Mouse (Mus musculus): ENCODE measurements at regions not wholly inside any gene's neighbourhood (a gene's known extent, or its start where the extent isn't known, plus 50 kb on each side); places are given as distances from the start of the nearest gene placed in this dataset. TPM values are rescaled to one million over a fixed set of nuclear protein-coding genes. Genes with fewer than 3 reads are reported as not detected.

- no peak overlapping the region for H3K4me2 ChIP-seq (replicated peaks; ENCODE audit: low read depth, low read length)
- 90% methylated on average over 10 of the region's 10 CpGs for WGBS
- H3K4me1 ChIP-seq (ENCODE audit: control insufficient read depth, insufficient read depth, low read length): no peaks in the 10 kb centered on the region
- no peak overlapping the region for H3K9ac ChIP-seq (ENCODE audit: low read depth, low read length)
- no peaks in the 10 kb centered on the region for H3K36me3 ChIP-seq (ENCODE audit: control insufficient read depth, insufficient read depth, low read length)
- H3K4me3 ChIP-seq (ENCODE audit: low read length): no peak overlapping the region
- H3K27ac ChIP-seq (ENCODE audit: low read depth, low read length): no peak overlapping the region
- no peaks in the 10 kb centered on the region for H3K9me3 ChIP-seq (ENCODE audit: control insufficient read depth, low read length)
- H3K27me3 ChIP-seq (ENCODE audit: control insufficient read depth, insufficient read depth, low read length): no peaks in the 10 kb centered on the region
- ATAC-seq (ENCODE audit: low FRiP score, low TSS enrichment): no peak
Measured at GRCm38 (mm10) chr4:137104447-137105044, 55.9 kb upstream of the Zbtb40 start.

- H3K4me1 ChIP-seq (ENCODE audit: control insufficient read depth, insufficient read depth, low read length): no peaks in the 10 kb centered on the region
- ATAC-seq (ENCODE audit: low FRiP score, low TSS enrichment): no peak
- H3K27ac ChIP-seq (ENCODE audit: low read depth, low read length): no peak overlapping the region
- H3K9me3 ChIP-seq (ENCODE audit: control insufficient read depth, low read length): no peaks in the 10 kb centered on the region
- WGBS: 81% methylated on average over 12 of the region's 12 CpGs
- no peak overlapping the region for H3K4me2 ChIP-seq (replicated peaks; ENCODE audit: low read depth, low read length)
- H3K27me3 ChIP-seq (ENCODE audit: control insufficient read depth, insufficient read depth, low read length): peaks cover 3% of the 10 kb centered on the region; the same call in 1 of the 2 replicates
- no peaks in the 10 kb centered on the region for H3K36me3 ChIP-seq (ENCODE audit: control insufficient read depth, insufficient read depth, low read length)
- no peak overlapping the region for H3K9ac ChIP-seq (ENCODE audit: low read depth, low read length)
- no peak overlapping the region for H3K4me3 ChIP-seq (ENCODE audit: low read length)
Measured at GRCm38 (mm10) chr4:137101169-137101568, 52.6 kb upstream of the Zbtb40 start.

GRCm38 (mm10) chr4:137100756-137101155 is 52.2 kb upstream of the Zbtb40 start:
- ATAC-seq (ENCODE audit: low FRiP score, low TSS enrichment): no peak
- Histone ChIP-seq H3K4me1 (ENCODE audit: control insufficient read depth, insufficient read depth, low read length) (no peaks in the 10 kb centered on the region), H3K4me3 (ENCODE audit: low read length) (no peak overlapping the region), H3K4me2 (replicated peaks; ENCODE audit: low read depth, low read length) (no peak overlapping the region), H3K27me3 (ENCODE audit: control insufficient read depth, insufficient read depth, low read length) (peaks cover 3% of the 10 kb centered on the region; the same call in 1 of the 2 replicates), H3K36me3 (ENCODE audit: control insufficient read depth, insufficient read depth, low read length) (no peaks in the 10 kb centered on the region), H3K9ac (ENCODE audit: low read depth, low read length) (no peak overlapping the region), H3K9me3 (ENCODE audit: control insufficient read depth, low read length) (no peaks in the 10 kb centered on the region), H3K27ac (ENCODE audit: low read depth, low read length) (no peak overlapping the region)
- WGBS: 92% methylated on average over 4 of the region's 4 CpGs

Small RNAs in the stretch of these regions (microRNA-seq; reads per million reads assigned to microRNA genes)
- gene Gm23263: not detected
- not detected for gene Gm25399
